Mouse (Mus musculus): ENCODE measurements around the gene Meltf. TPM values are rescaled to one million over a fixed set of nuclear protein-coding genes. Genes with fewer than 3 reads are reported as not detected.

Gene Meltf
- total and polyA plus RNA-seq, 3 experiments: not detected

DNA sequence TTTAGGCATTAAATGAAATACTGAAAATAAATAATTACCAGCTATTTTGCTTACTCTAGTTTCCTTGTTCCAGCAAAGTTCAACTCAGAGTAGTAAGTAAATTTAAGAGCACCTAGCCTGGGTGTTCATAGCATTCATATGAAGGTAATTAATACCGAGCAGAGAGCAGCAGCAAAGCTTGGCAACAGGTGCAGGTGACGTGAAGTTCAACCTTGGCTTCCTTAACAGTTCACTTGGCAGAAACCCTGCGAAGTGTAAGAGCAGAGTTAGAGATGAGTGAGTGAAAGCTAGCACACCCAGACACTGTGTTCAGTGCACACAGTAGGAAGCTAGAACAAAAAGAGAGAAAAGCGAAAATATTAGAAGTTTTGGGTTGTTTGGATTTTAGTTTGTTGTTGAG, 47.9 kb upstream of the Meltf start:
- Histone ChIP-seq H3K36me3 (ENCODE audit: control insufficient read depth in 1 of 2, insufficient read depth in 2 of 2, low read length in 2 of 2) (no peaks in the 10 kb centered on the region; a peak in 2 of 4 replicates), H3K4me3 (ENCODE audit: control insufficient read depth in 1 of 2, insufficient read depth in 1 of 2, low read depth in 2 of 2, low read length in 2 of 2) (no peak overlapping the region), H3K4me1 (ENCODE audit: control insufficient read depth in 1 of 2, insufficient read depth in 2 of 2, low read length in 2 of 2) (no peaks in the 10 kb centered on the region), H3K9ac (ENCODE audit: control insufficient read depth, low read depth, low read length, poor library complexity, severe bottlenecking) (no peak overlapping the region), H3K27ac (ENCODE audit: control insufficient read depth, low read depth, low read length) (no peak overlapping the region), H3K9me3 (replicated peaks; ENCODE audit: insufficient read depth, low read length) (no peaks in the 10 kb centered on the region), H3K79me2 (ENCODE audit: control insufficient read depth, insufficient read depth, low read length, poor library complexity) (no peaks in the 10 kb centered on the region), H3K27me3 (ENCODE audit: control insufficient read depth in 1 of 2, insufficient read depth in 2 of 2, low read length in 2 of 2) (no peaks in the 10 kb centered on the region)
- no peak for TF ChIP-seq NRF1 (IDR thresholded peaks at IDR 0.05; ENCODE audit: insufficient read depth, low read depth, low read length, poor library complexity, severe bottlenecking)
- TF ChIP-seq POLR2A (IDR thresholded peaks at IDR 0.05; ENCODE audit: control insufficient read depth in 1 of 2, insufficient read depth in 1 of 2, low read depth in 1 of 2, low read length in 2 of 2, poor library complexity in 1 of 2): no peak
- TF ChIP-seq POLR2AphosphoS5 (IDR thresholded peaks at IDR 0.05; ENCODE audit: borderline replicate concordance, low read depth, low read length): no peak
- TF ChIP-seq CHD2 (IDR thresholded peaks at IDR 0.05; ENCODE audit: low read length): no peak
- TF ChIP-seq MAZ (IDR thresholded peaks at IDR 0.05; ENCODE audit: low read depth, low read length): no peak
- TF ChIP-seq NELFE (IDR thresholded peaks at IDR 0.05; ENCODE audit: low read depth, low read length): no peak
- no peak for TF ChIP-seq SMC3 (IDR thresholded peaks at IDR 0.05; ENCODE audit: low read depth, low read length)
- no peak for TF ChIP-seq E2F4 (IDR thresholded peaks at IDR 0.05; ENCODE audit: borderline replicate concordance, low read depth, low read length)
- TF ChIP-seq SIN3A (IDR thresholded peaks at IDR 0.05; ENCODE audit: low read length): no peak
- no peak for TF ChIP-seq TBP (IDR thresholded peaks at IDR 0.05; ENCODE audit: low read depth, low read length)
- no peak for TF ChIP-seq MXI1 (IDR thresholded peaks at IDR 0.05; ENCODE audit: low read depth, low read length)
- DNase-seq (ENCODE audit: low read depth, low spot score): no peak

DNA sequence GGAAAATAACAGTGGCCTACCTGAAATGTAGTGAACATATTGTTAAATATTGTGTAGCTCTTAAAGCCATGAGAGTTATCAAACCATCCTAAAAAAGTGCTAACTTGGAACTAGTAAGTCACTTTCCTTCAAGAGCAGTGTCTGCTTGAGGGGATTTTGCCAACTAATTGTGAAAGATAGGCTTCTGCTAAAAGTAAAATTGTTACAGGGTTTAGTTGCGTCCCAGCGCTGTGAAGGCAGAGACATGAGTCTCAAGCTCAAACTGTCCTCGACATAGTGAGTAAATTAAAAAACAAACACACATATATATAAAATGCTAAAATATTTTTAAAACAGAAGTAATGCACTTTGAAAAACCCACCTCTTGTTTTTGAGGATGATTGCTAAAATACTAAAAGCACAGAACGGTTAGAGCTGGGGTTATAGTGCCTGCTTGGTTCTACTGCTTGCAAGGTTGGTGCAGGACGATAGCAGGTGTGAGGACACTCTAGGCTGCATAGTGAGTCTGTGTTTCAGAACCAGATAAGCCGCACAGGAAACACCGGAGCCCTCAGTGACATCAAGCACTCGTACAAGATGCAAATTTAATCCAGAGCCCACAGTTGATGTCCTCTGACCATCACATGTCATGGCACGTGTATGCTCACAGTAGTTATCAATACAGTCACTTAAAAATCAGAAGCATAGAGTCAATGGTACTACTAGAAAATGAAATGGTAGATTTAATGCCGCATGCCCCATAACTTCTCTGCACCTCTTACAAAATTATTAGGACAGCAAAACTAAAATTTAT, 45.8 kb upstream of the Meltf start:
- no peak overlapping the region for H3K9ac ChIP-seq (ENCODE audit: control insufficient read depth, low read depth, low read length, poor library complexity, severe bottlenecking)
- H3K79me2 ChIP-seq (ENCODE audit: control insufficient read depth, insufficient read depth, low read length, poor library complexity): no peaks in the 10 kb centered on the region
- no peaks in the 10 kb centered on the region for H3K27me3 ChIP-seq (ENCODE audit: control insufficient read depth in 1 of 2, insufficient read depth in 2 of 2, low read length in 2 of 2)
- DNase-seq (ENCODE audit: low read depth, low spot score): no peak
- no peak for TF ChIP-seq BHLHE40 (IDR thresholded peaks at IDR 0.05; ENCODE audit: borderline replicate concordance, low read depth, low read length)
- no peak for TF ChIP-seq RAD21 (IDR thresholded peaks at IDR 0.05; ENCODE audit: low read depth, low read length)
- no peak for TF ChIP-seq CTCF (IDR thresholded peaks at IDR 0.05 in 2 of 3, conservative IDR thresholded peaks at IDR 0.05 in 1 of 3; ENCODE audit: control insufficient read depth in 1 of 3, insufficient read depth in 1 of 3, low read depth in 2 of 3, low read length in 3 of 3, poor library complexity in 1 of 3, severe bottlenecking in 1 of 3)
- TF ChIP-seq TBP (IDR thresholded peaks at IDR 0.05; ENCODE audit: low read depth, low read length): no peak
- no peak for TF ChIP-seq KAT2A (conservative IDR thresholded peaks at IDR 0.05; ENCODE audit: low read depth, low read length)
- TF ChIP-seq GABPA (IDR thresholded peaks at IDR 0.05; ENCODE audit: low read depth, low read length): no peak
- TF ChIP-seq ZC3H11A (IDR thresholded peaks at IDR 0.05; ENCODE audit: low read depth, low read length): no peak
- TF ChIP-seq TAL1 (IDR thresholded peaks at IDR 0.05; ENCODE audit: low read length): no peak
- TF ChIP-seq RCOR1 (IDR thresholded peaks at IDR 0.05; ENCODE audit: low read depth, low read length): no peak
- TF ChIP-seq MAX (IDR thresholded peaks at IDR 0.05; ENCODE audit: low read length): no peak
- no peak for TF ChIP-seq USF2 (IDR thresholded peaks at IDR 0.05; ENCODE audit: borderline replicate concordance in 1 of 2, insufficient read depth in 1 of 2, low read depth in 1 of 2, low read length in 2 of 2)
- no peak for TF ChIP-seq TCF12 (IDR thresholded peaks at IDR 0.05; ENCODE audit: low read depth, low read length)
- TF ChIP-seq MAZ (IDR thresholded peaks at IDR 0.05; ENCODE audit: low read depth, low read length): no peak
- TF ChIP-seq USF1 (IDR thresholded peaks at IDR 0.05; ENCODE audit: low read depth, low read length): no peak
- TF ChIP-seq GATA1 (IDR thresholded peaks at IDR 0.05; ENCODE audit: low read depth, low read length): no peak
- TF ChIP-seq SMC3 (IDR thresholded peaks at IDR 0.05; ENCODE audit: low read depth, low read length): no peak
- no peak for TF ChIP-seq MEF2A (IDR thresholded peaks at IDR 0.05; ENCODE audit: extremely low read depth, insufficient replicate concordance, low read depth, low read length, poor library complexity, severe bottlenecking)
- TF ChIP-seq UBTF (IDR thresholded peaks at IDR 0.05; ENCODE audit: borderline replicate concordance, insufficient read depth, low read depth, low read length): no peak
- TF ChIP-seq CHD2 (IDR thresholded peaks at IDR 0.05; ENCODE audit: low read length): no peak
- TF ChIP-seq CHD1 (IDR thresholded peaks at IDR 0.05; ENCODE audit: low read depth, low read length): no peak
- no peaks in the 10 kb centered on the region for H3K9me3 ChIP-seq (replicated peaks; ENCODE audit: insufficient read depth, low read length)
- H3K36me3 ChIP-seq (ENCODE audit: control insufficient read depth in 1 of 2, insufficient read depth in 2 of 2, low read length in 2 of 2): no peaks in the 10 kb centered on the region; a peak in 3 of 4 replicates
- H3K4me1 ChIP-seq (ENCODE audit: control insufficient read depth in 1 of 2, insufficient read depth in 2 of 2, low read length in 2 of 2): no peaks in the 10 kb centered on the region
- H3K4me3 ChIP-seq (ENCODE audit: control insufficient read depth in 1 of 2, insufficient read depth in 1 of 2, low read depth in 2 of 2, low read length in 2 of 2): no peak overlapping the region
- H3K27ac ChIP-seq (ENCODE audit: control insufficient read depth, low read depth, low read length): no peak overlapping the region
